In the genomic region with DNA sequence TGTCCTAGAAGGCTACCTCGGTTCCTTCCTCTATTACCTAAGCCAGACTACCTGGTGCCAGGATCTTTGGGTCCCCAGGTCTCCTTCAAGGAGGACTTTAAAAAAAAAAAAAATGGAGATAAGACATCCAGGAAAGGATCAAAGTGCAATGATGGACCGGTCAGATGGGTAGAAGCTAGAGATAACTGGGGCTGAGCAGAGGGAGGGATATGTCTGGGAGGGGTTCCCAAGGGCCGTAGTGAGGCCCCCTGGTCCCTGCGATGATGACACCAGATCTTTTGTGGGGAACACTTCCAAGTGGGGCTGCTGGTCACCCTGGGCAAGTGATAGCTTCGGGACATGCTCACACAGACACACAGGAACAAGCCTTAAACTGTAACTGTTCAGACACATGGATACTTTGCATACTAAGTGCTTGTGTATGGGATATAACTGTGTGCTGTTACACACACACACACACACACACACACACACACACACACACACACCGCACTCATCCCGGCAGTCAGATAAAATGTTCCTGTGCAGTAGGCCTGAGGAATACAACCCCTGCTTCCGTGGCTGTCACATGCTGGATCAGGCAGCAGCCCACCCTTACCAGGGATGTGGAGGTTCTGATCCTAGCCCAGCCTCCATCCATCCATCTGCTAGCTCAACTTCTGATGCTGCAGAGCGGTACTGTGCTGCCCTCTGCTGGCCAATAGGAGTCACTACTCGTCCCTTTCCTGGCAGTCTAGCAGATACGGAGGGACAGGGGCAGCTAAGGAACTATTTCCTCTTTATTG, we compare ENCODE assay signal across 8 mouse cellular contexts.
DNase-seq lines count a peak whose midpoint lies in the region; ATAC-seq lines count a peak whose summit lies in the region.

No protein-coding gene starts in this region.

- H3K4me3 ChIP-seq in intestine, embryonic 14.5 days (ENCODE audit: low read depth, low read length): no peak overlapping the region
- no peak overlapping the region for H3K4me3 ChIP-seq in midbrain, embryonic 13.5 days (replicated peaks)

- no peaks in the 10 kb centered on the region; the same call in 1 of the 2 replicates for H3K4me1 ChIP-seq in intestine, embryonic 14.5 days (replicated peaks; ENCODE audit: control insufficient read depth, insufficient read depth, low read length)
- H3K4me1 ChIP-seq in midbrain, embryonic 13.5 days (replicated peaks): no peaks in the 10 kb centered on the region

- no peaks in the 10 kb centered on the region for H3K9me3 ChIP-seq in intestine, embryonic 14.5 days (ENCODE audit: control insufficient read depth, low read length)
- no peaks in the 10 kb centered on the region for H3K9me3 ChIP-seq in midbrain, embryonic 13.5 days

- WGBS in intestine, embryonic 14.5 days: 38% methylated on average over 11 of the region's 11 CpGs
- 59% methylated on average over 11 of the region's 11 CpGs for WGBS in midbrain, embryonic 13.5 days

- 0 out of 2 replicates have a peak, but pooled peaks cover 4% of the 10 kb centered on the region for H3K36me3 ChIP-seq in intestine, embryonic 14.5 days (ENCODE audit: control insufficient read depth, insufficient read depth, low read length)
- no peaks in the 10 kb centered on the region for H3K36me3 ChIP-seq in midbrain, embryonic 13.5 days

- intact Hi-C loops in heart, postnatal 25 days (cut with DNase I): loop anchor here (2.0 to 5.0 kb wide), 3 partner anchors 211 to 1727 kb away; no protein-coding TSS in a partner anchor
- intact Hi-C loops in left cerebral cortex, postnatal 25 days (cut with DNase I): loop anchor here (2.0 to 5.0 kb wide), 2 partner anchors 96 to 1729 kb away; a partner anchor contains a TSS

- H3K27ac ChIP-seq in intestine, embryonic 14.5 days (ENCODE audit: low read depth): no peak overlapping the region
- no peak overlapping the region for H3K27ac ChIP-seq in midbrain, embryonic 13.5 days

- peak; percentile 41 for ATAC-seq in intestine, embryonic 14.5 days (replicated peaks; ENCODE audit: low FRiP score, low TSS enrichment, low read depth)
- ATAC-seq in midbrain, embryonic 13.5 days: peak; percentile 74

- no peak overlapping the region for H3K9ac ChIP-seq in intestine, embryonic 14.5 days (ENCODE audit: low read length)
- no peak overlapping the region for H3K9ac ChIP-seq in midbrain, embryonic 13.5 days (replicated peaks)

- peak; percentile 56 to 65 for DNase-seq in heart, adult 18-20 months
- DNase-seq in heart, postnatal 25 days (ENCODE audit: low spot score): no peak
- peak; percentile 87 to 90 for DNase-seq in cerebellum, postnatal 10 days
- DNase-seq in frontal cortex, postnatal 25 days (ENCODE audit: low spot score in 2 of 2): peak; percentile 33 to 57
- peak; percentile 80 for DNase-seq in intestine, embryonic 14.5 days (ENCODE audit: low spot score)
- peak; percentile 62 to 78 for DNase-seq in left cerebral cortex, postnatal 25 days (ENCODE audit: low spot score in 2 of 2)
- peak; percentile 78 for DNase-seq in skeletal muscle tissue, adult 2 months (ENCODE audit: low read depth, low spot score)

- H3K27me3 ChIP-seq in intestine, embryonic 14.5 days (replicated peaks; ENCODE audit: control insufficient read depth, insufficient read depth, low read length): no peaks in the 10 kb centered on the region
- H3K27me3 ChIP-seq in midbrain, embryonic 13.5 days: no peaks in the 10 kb centered on the region

- H3K4me2 ChIP-seq in intestine, embryonic 14.5 days (ENCODE audit: low read length): no peak overlapping the region
- H3K4me2 ChIP-seq in midbrain, embryonic 13.5 days (replicated peaks): no peak overlapping the region
